Mouse (Mus musculus) liver, adult (tissue): ENCODE results near the gene Syn3.

ENCODE experiments used
- GATA4 ChIP-seq: IDR thresholded peaks from 2 replicates; pipeline ENCODE4 v1.6.1; 2014; ENCODE audit warnings: mild to moderate bottlenecking, low read length; ENCODE audit not compliant: insufficient replicate concordance

Syn3 gene

DNA sequence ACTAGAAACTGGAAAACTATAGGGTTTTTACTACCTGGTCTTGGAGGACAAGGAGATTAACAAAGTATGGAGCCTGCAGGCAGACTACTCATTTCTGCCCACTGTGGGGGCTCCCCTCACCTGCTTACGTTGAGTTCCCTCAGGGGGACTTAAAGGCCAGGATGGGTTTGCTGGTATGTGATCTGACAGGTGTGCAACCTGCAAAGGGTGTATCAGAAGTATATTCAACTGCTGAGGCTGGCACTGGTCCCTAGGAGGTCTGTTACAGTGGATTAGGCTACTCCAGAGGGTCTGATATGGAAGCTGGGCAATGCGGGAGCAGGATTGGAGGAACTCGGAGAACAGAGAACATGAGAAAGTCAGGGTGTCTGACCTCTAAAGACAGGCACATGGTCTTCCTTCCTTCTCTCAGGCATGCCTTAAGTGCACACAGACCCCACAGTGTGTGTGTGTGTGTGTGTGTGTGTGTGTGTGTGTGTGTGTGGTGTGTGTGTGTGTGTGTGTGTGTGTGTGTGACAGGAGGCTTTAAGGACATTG lies 157.6 kb downstream of the Syn3 start:
- no peak for TF ChIP-seq GATA4

- no peak for TF ChIP-seq GATA4
Observed at GRCm38 (mm10) chr10:86340421-86340820, 158.3 kb downstream of the Syn3 start.

DNA sequence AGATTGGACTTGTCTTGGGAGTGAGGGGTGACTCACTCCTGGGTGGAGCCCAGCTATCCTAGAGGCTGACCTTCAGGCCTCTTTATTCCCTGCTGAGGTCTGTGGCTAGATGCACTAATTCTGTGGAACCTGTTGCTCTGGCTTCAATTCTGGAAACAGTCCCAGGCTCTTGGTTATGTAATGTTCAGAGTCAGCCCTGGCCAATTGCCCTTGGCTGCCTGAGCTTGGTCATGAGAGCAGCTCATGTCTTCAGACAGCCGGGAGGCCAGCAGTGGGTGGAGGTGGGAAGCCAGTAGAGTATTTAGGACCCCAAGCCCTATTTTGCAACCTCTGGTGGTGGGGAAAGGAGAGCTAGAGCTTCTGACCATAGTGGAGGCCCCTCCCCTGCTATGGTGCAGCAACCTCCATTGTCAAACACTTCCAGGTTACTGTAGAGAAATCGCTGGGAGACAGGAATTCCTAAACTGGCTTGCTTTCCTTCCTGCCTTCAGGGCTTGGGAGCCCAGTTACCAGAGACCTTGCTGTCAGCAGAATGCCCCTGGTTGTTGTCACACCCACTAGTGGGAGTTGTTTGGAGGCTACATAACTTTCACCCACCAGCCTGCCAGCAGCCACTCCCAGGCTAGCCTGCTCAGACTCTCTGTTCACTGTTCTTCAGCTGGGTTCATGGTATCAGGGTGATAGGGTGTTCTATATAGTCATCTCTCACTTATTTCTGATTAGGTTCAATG lies 158.9 kb downstream of the Syn3 start:
- no peak for TF ChIP-seq GATA4

- TF ChIP-seq GATA4, result no peak
Observed at GRCm38 (mm10) chr10:86339121-86339520, 159.6 kb downstream of the Syn3 start.

GRCm38 (mm10) chr10:86338121-86338715 lies 160.5 kb downstream of the Syn3 start:
- TF ChIP-seq GATA4, result no peak

GRCm38 (mm10) chr10:86337239-86337638 lies 161.5 kb downstream of the Syn3 start:
- TF ChIP-seq GATA4, result no peak

GRCm38 (mm10) chr10:86336506-86336905 lies 162.2 kb downstream of the Syn3 start:
- TF ChIP-seq GATA4, result no peak

GRCm38 (mm10) chr10:86334581-86334980 lies 164.1 kb downstream of the Syn3 start:
- TF ChIP-seq GATA4, result no peak

DNA sequence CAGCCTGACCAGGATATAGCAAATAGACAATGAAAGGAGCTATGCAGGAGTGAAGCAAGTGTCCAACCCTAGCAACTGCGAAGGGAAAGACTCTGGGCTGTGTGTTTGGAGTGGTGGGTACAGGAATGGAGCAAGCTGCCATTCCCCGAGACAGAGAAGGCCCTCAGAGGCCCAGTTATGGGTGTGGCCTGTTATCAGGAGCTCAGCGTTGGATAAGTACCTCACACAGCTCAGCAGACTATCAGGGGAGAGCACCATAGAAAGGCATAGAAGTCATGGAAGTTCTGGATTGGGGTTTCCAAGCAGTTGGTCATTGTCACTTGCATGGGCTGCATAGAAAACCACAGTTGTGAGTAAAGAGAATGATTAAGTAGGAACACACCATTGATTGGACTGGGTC lies 165.8 kb downstream of the Syn3 start:
- TF ChIP-seq GATA4, result no peak

GRCm38 (mm10) chr10:86331681-86332281 lies 166.9 kb downstream of the Syn3 start:
- peak; percentile 86 for TF ChIP-seq GATA4

- no peak for TF ChIP-seq GATA4
Observed at GRCm38 (mm10) chr10:86330993-86331680, 167.6 kb downstream of the Syn3 start.

GRCm38 (mm10) chr10:86329241-86329882 lies 169.3 kb downstream of the Syn3 start:
- no peak for TF ChIP-seq GATA4

DNA sequence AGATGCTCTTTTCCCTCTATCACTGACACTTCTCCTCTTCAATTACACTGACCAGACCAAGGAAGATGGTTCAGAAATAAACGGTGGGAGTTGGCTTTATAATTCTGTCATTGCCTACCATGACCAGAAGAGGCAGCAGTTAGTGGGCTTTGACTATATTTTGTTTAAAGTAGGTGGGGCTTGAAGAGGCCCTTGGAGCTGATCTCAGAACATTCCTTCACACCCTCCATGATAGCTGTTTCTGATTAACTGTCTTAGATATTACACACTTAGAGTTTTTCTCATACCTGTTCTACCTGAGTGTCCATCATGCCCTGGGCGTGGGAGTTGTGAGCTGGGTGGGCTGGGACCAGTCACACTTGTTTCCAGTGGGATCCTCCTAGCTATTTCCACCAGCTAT lies 170.0 kb downstream of the Syn3 start:
- TF ChIP-seq GATA4, result no peak

GRCm38 (mm10) chr10:86328143-86328542 lies 170.6 kb downstream of the Syn3 start:
- no peak for TF ChIP-seq GATA4

GRCm38 (mm10) chr10:86325272-86325671 lies 173.4 kb downstream of the Syn3 start:
- no peak for TF ChIP-seq GATA4

- no peak for TF ChIP-seq GATA4
Observed at GRCm38 (mm10) chr10:86323275-86323994, 175.3 kb downstream of the Syn3 start.
